Mouse (Mus musculus) heart, postnatal 4 days (tissue): ENCODE results near the gene Matk. TPM values are rescaled to one million over a fixed set of nuclear protein-coding genes. Genes with fewer than 3 reads are reported as not detected.
A peak's percentile ranks its signal among the peaks of the same experiment; 100 is the strongest.

Source experiments
- DNase-seq: peaks from one replicate; pipeline ENCODE4 v3.0.0; 2021
- microRNA-seq, 2 experiments: library from miRNA; unstranded; fragments of <30 nt; microRNA quantifications; one replicate each; pipeline ENCODE4 v1.2.0; 2021 to 2022
- total RNA-seq, 2 experiments: library from RNA; stranded (reverse); gene quantifications; 2 replicates each; pipeline ENCODE4 v1.2.3; 2021

Gene Matk
- total RNA-seq, 2 experiments from 2014 or later = 0.21 to 0.56 TPM

DNA sequence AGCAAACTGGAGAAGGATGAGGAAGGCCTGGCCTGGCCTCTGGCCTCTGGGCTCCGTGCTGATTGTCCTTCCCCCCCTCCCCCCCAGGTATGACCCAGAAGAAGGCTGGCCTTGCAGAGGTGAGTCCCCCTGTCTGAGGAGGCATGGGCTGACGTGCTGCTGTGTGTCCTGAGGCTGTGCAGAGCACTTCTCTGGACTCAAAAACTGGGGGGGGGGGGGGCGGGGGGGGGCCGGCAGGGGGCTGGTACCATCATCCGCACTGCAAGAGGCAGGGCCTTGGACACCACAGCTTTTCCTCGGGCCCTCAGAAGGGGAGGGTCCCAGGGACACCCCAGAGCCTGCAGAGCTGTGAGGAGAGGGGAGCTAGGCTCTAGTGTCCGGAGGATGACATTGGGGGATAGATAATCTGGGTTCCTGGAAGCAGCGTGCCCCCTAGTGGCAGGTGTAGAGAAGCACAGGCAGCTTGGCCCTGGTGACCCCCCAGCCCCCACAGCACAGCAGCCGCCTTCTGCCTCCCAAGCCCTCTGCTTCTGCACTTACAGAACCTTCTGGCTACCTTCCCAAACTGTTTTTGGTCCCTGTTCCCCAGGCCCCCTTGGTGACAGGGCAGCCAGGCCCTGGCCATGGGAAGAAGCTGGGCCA, 52.0 kb downstream of the Matk start:
- DNase-seq = peak; percentile 77

DNA sequence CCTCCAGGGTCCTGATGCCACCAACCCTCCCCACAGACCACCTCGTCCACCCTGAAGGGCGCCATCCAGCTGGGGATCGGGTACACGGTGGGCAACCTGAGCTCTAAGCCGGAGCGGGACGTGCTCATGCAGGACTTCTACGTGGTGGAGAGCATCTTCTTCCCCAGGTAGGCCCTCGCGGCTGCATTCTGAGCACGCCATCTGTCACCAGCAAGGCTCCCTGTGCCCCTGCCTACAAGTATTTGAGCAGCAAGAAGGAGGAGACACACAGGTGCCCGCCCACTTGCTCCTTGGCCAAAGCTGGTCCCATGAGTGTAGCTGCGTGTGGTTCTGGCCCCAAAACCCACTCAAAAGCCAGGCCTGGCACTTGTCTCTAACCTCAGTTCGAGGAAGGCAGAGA, 52.9 kb downstream of the Matk start:
- peak; percentile 8 for DNase-seq

DNA sequence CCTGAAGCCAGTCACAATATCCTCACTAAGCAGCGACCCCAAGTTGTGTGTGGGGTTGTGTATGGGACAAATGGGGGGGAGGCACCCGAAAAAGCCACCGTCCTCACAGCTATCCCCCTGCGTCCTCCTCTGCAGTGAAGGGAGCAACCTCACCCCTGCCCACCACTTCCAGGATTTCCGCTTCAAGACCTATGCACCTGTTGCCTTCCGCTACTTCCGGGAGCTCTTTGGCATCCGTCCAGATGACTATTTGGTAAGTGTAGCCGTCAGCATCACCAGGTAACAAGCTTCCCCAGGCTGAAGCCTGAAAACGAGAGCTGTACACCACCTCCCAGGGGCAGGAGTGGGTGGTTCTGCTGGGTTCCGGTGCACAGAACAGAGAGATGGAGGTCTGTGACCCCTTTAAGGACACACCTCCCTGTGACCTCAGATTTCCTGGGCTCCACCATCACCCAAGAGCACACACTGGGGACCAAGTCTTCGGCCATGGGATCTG, 53.5 kb downstream of the Matk start:
- no peak for DNase-seq

DNA sequence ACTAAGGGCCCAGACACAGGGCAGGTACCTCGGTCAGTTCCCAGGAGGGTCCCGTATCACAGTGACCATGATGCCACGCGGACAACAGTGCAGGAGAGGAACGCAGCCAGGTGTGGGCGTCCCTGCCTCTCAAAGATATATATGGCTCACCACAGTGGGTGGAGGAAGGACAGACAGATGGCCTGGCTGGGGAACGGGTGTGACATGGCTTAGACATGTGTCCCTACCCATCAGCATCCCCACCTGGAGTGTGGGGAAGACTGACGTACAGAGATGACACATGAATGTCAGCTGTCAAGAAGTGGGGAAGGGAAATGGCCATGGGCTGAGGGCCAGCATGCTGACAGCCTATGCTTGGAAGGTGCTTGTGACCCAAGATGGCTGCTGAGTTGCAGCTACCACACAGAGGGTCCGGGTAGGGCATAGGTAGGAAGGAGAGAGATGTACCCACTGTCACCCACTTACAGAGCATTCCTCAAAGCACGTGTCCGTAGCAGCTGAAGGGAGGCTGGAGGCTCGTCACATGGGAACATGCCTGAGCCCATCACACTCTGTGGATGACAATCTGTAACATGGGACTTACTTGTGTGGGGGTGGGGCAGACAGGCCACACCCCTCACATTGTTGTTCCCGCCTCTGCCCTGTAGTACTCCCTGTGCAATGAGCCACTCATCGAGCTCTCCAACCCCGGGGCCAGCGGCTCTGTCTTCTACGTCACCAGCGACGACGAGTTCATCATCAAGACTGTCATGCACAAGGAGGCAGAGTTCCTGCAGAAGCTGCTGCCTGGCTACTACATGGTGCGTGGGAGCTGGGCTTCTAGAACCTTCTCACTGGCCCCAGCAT, 54.3 kb downstream of the Matk start:
- no peak for DNase-seq

DNA sequence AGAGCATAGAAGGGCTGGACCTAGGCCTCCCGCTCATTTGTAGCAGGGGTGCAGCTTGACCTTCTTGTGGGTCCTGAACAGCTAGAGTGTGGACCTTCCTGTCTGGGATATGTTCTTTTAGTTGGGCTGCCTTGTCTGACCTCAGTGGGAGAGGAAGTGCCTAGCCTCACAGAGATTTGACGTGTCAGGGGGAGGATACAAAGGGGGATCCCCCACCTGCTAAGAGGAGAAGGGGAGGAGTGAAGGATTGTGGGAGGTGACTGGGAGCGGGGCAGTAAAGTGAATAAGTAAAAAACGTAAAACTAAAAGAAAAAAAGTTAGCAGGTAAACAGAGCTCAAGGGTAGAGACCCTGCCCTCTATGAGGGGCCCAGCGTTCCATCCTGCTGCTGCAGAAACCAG, 56.8 kb downstream of the Matk start:
- DNase-seq = no peak

Small RNA genes lying within 50 kb of the gene (microRNA-seq; reads per million reads assigned to microRNA genes)
- 22.5 to 23.9 reads per million in 2 experiments for gene Mir3057

Other genes starting within 250 kb of the Matk start
- under 1 TPM; 0.38 to 0.47 TPM for gene Gng7, start 238.0 kb upstream of the Matk start, total RNA-seq
- gene Diras1, start 227.3 kb upstream of the Matk start, total RNA-seq = not detected
- gene Slc39a3, start 215.5 kb upstream of the Matk start, total RNA-seq = 1 to 10 TPM; 7.6 to 7.8 TPM
- gene Sgta, start 192.8 kb upstream of the Matk start, total RNA-seq = 100 to 1,000 TPM; 102 to 103 TPM
- 10 to 100 TPM; 14.5 to 15.5 TPM for gene Thop1, start 182.9 kb upstream of the Matk start, total RNA-seq
- 1 to 10 TPM; 1.8 to 2.3 TPM for gene Creb3l3, start 154.1 kb upstream of the Matk start, total RNA-seq
- 100 to 1,000 TPM; 134 to 141 TPM for gene Map2k2, start 147.0 kb upstream of the Matk start, total RNA-seq
- gene Zbtb7a, start 117.7 kb upstream of the Matk start, total RNA-seq = 10 to 100 TPM; 37.0 to 43.0 TPM
- 10 to 100 TPM; 17.5 to 18.6 TPM for gene Pias4, start 85.0 kb upstream of the Matk start, total RNA-seq
- 1,000 to 10,000 TPM; 1,326 to 1,351 TPM for gene Eef2, start 76.3 kb upstream of the Matk start, total RNA-seq
- 10 to 100 TPM; 41.9 to 45.7 TPM for gene Dapk3, start 69.9 kb upstream of the Matk start, total RNA-seq
- gene 4930442H23Rik, start 69.1 kb upstream of the Matk start, total RNA-seq = not detected
- gene Nmrk2, start 50.9 kb upstream of the Matk start, total RNA-seq = 10 to 100 TPM; 44.1 to 74.9 TPM
- under 1 TPM; 0.23 to 0.24 TPM for gene Atcay, start 22.1 kb upstream of the Matk start, total RNA-seq
- 1 to 10 TPM; 4.2 to 5.5 TPM for gene Zfr2, start 19.8 kb upstream of the Matk start, total RNA-seq
- 100 to 1,000 TPM; 118 to 125 TPM for gene Mrpl54, start 14.0 kb downstream of the Matk start, total RNA-seq
- gene Apba3, start 14.0 kb downstream of the Matk start, total RNA-seq = 10 to 100 TPM; 49.0 to 53.0 TPM
- under 1 TPM in 1 of 2 experiments, not detected in 1; 0.50 TPM for gene Tjp3, start 38.6 kb downstream of the Matk start, total RNA-seq
- 10 to 100 TPM; 52.0 to 55.4 TPM for gene Pip5k1c, start 40.0 kb downstream of the Matk start, total RNA-seq
- 10 to 100 TPM; 20.7 to 21.0 TPM for gene Cactin, start 68.2 kb downstream of the Matk start, total RNA-seq
- gene Tbxa2r, start 75.8 kb downstream of the Matk start, total RNA-seq = 1 to 10 TPM; 5.5 to 5.6 TPM
- 1 to 10 TPM; 2.2 to 3.3 TPM for gene Gipc3, start 90.3 kb downstream of the Matk start, total RNA-seq
- gene Hmg20b, start 97.5 kb downstream of the Matk start, total RNA-seq = 100 to 1,000 TPM; 107 to 113 TPM
- gene Mfsd12, start 104.6 kb downstream of the Matk start, total RNA-seq = 10 to 100 TPM; 12.1 to 13.5 TPM
- 1 to 10 TPM in 1 of 2 experiments, under 1 TPM in 1; 0.63 to 2.0 TPM for gene 4930404N11Rik, start 112.9 kb downstream of the Matk start, total RNA-seq
- gene Fzr1, start 125.6 kb downstream of the Matk start, total RNA-seq = 10 to 100 TPM; 55.4 to 56.8 TPM
- 10 to 100 TPM; 52.9 to 55.9 TPM for gene Dohh, start 131.5 kb downstream of the Matk start, total RNA-seq
- gene Gm48551, start 131.5 kb downstream of the Matk start, total RNA-seq = under 1 TPM; 0.55 to 0.70 TPM
- gene Gm48552, start 136.1 kb downstream of the Matk start, total RNA-seq = under 1 TPM; 0.72 to 0.98 TPM
- 1 to 10 TPM; 1.9 to 2.4 TPM for gene Smim24, start 140.1 kb downstream of the Matk start, total RNA-seq
- 100 to 1,000 TPM; 125 to 130 TPM for gene Nfic, start 202.7 kb downstream of the Matk start, total RNA-seq
- gene Celf5, start 229.8 kb downstream of the Matk start, total RNA-seq = under 1 TPM; 0.09 to 0.33 TPM
- 10 to 100 TPM; 57.1 to 62.3 TPM for gene Ncln, start 243.5 kb downstream of the Matk start, total RNA-seq
- under 1 TPM; 0.50 to 0.57 TPM for gene S1pr4, start 247.2 kb downstream of the Matk start, total RNA-seq